Mouse (Mus musculus) heart, embryonic 12.5 days (tissue): ENCODE data around the gene Tmprss12. TPM values are rescaled to one million over a fixed set of nuclear protein-coding genes. Genes with fewer than 3 reads are reported as not detected.

Source experiments
- polyA plus RNA-seq: library from polyadenylated mRNA; unstranded; fragments of >200 nt; fragmentation: Nextera tagmentation; extraction: Ambion mirVana; gene quantifications from 2 replicates; pipeline ENCODE4 v1.2.1, GENCODE M21; 2016

Tmprss12 gene
- polyA plus RNA-seq, 1 experiment from 2014 or later: not detected

Other genes with a start within 250 kb of the Tmprss12 start
- gene Dip2b, start 242.2 kb upstream of the Tmprss12 start, polyA plus RNA-seq: 16.3 and 18.6 TPM in 2 replicates
- 35.8 and 38.1 TPM in 2 replicates for gene Atf1, start 53.0 kb upstream of the Tmprss12 start, polyA plus RNA-seq
- gene Mettl7a1, start 23.3 kb downstream of the Tmprss12 start, polyA plus RNA-seq: 3.1 and 3.8 TPM in 2 replicates
- gene Mettl7a3, start 54.1 kb downstream of the Tmprss12 start, polyA plus RNA-seq: not detected in 2 replicates
- not detected in 2 replicates for gene Methig1, start 72.3 kb downstream of the Tmprss12 start, polyA plus RNA-seq
- not detected in 2 replicates for gene Mettl7a2, start 72.4 kb downstream of the Tmprss12 start, polyA plus RNA-seq
- gene Higd1c, start 83.7 kb downstream of the Tmprss12 start, polyA plus RNA-seq: not detected in 2 replicates
- 0.12 TPM in 1 of 2 replicates, not detected in the other for gene Gm5475, start 141.3 kb downstream of the Tmprss12 start, polyA plus RNA-seq
- gene Slc11a2, start 144.2 kb downstream of the Tmprss12 start, polyA plus RNA-seq: 15.5 and 20.8 TPM in 2 replicates
- 17.7 and 19.4 TPM in 2 replicates for gene Letmd1, start 188.2 kb downstream of the Tmprss12 start, polyA plus RNA-seq
- 12.0 and 12.1 TPM in 2 replicates for gene Csrnp2, start 214.7 kb downstream of the Tmprss12 start, polyA plus RNA-seq